Mouse (Mus musculus) heart, embryonic 16.5 days (tissue): ENCODE results near the gene a. TPM values are rescaled to one million over a fixed set of nuclear protein-coding genes. Genes with fewer than 3 reads are reported as not detected.
"Not testable (repeated sequence)": the region's sequence is repeated elsewhere in the genome, so short reads cannot be mapped to it uniquely, and the experiment has no call there.

ENCODE experiments used
- ATAC-seq: fragments of 200-750 bp; cut with Nextera tagmentation; replicated peaks from 2 replicates; pipeline ENCODE4 v1.8.0; 2017; ENCODE audit warnings: moderate number of reproducible peaks; ENCODE audit not compliant: insufficient read depth, low FRiP score; ENCODE audit errors: extremely low read depth
- H3K27ac ChIP-seq: fragments of 300-500 bp; sonication (generic); 2 replicates; pipeline ENCODE4 v1.5.1; 2014; ENCODE audit warnings: mild to moderate bottlenecking, low read length, control low read depth, moderate library complexity
- H3K27me3 ChIP-seq: fragments of 300-500 bp; sonication (generic); 2 replicates; pipeline ENCODE4 v1.6.1; 2014; ENCODE audit warnings: low read length, mixed read lengths; ENCODE audit not compliant: control insufficient read depth, insufficient read depth
- H3K36me3 ChIP-seq: fragments of 300-500 bp; sonication (generic); 2 replicates; pipeline ENCODE4 v1.6.1; 2014; ENCODE audit not compliant: control insufficient read depth, insufficient read depth
- H3K4me1 ChIP-seq: fragments of 300-500 bp; sonication (generic); 2 replicates; pipeline ENCODE4 v1.6.1; 2014; ENCODE audit warnings: low read length, mixed read lengths; ENCODE audit not compliant: control insufficient read depth, insufficient read depth
- H3K4me2 ChIP-seq: fragments of 300-500 bp; sonication (generic); 2 replicates; pipeline ENCODE4 v1.6.1; 2014; ENCODE audit warnings: low read depth, mild to moderate bottlenecking, control low read depth, low read length
- H3K4me3 ChIP-seq: fragments of 300-500 bp; sonication (generic); 2 replicates; pipeline ENCODE4 v1.5.1; 2014; ENCODE audit warnings: mild to moderate bottlenecking, control low read depth, low read length
- H3K9ac ChIP-seq: fragments of 300-500 bp; sonication (generic); 2 replicates; pipeline ENCODE4 v1.6.1; 2014; ENCODE audit warnings: low read length, control low read depth
- H3K9me3 ChIP-seq: fragments of 300-500 bp; sonication (generic); replicated peaks from 2 replicates; pipeline ENCODE4 v1.6.1; 2016; ENCODE audit warnings: low read length; ENCODE audit not compliant: control insufficient read depth
- WGBS: fragments of 180-500 bp; shearing (Covaris S2); extraction: QIAGEN DNeasy Blood & Tissue Kit; methylation state at CpG from one replicate; pipeline ENCODE4 v1.1.7; 2014; 5-methylcytosine and 5-hydroxymethylcytosine counted together
- polyA plus RNA-seq: library from polyadenylated mRNA; unstranded; fragments of >200 nt; fragmentation: Nextera tagmentation; extraction: Ambion mirVana; gene quantifications from 2 replicates; pipeline ENCODE4 v1.2.1, GENCODE M21; 2015

Gene a
- polyA plus RNA-seq, 1 experiment from 2014 or later = 0.93 TPM

GRCm38 (mm10) chr2:155012991-155013390, 221.8 kb downstream of the a start:
- no peak overlapping the region for H3K4me2 ChIP-seq
- no peaks in the 10 kb centered on the region for H3K9me3 ChIP-seq
- ATAC-seq = no peak
- no peak overlapping the region for H3K27ac ChIP-seq
- H3K4me3 ChIP-seq = no peak overlapping the region
- H3K36me3 ChIP-seq = no peaks in the 10 kb centered on the region
- no peaks in the 10 kb centered on the region for H3K4me1 ChIP-seq
- no peaks in the 10 kb centered on the region for H3K27me3 ChIP-seq
- no peak overlapping the region for H3K9ac ChIP-seq
- WGBS = 81% methylated on average over 6 of the region's 6 CpGs

- H3K36me3 ChIP-seq, H3K27me3 ChIP-seq, H3K4me2 ChIP-seq, H3K9ac ChIP-seq, H3K9me3 ChIP-seq, ATAC-seq, H3K27ac ChIP-seq, H3K4me1 ChIP-seq, H3K4me3 ChIP-seq: not testable (repeated sequence)
- 28% methylated on average over 5 of the region's 9 CpGs for WGBS
Measured at GRCm38 (mm10) chr2:155016751-155017150, 225.5 kb downstream of the a start.

DNA sequence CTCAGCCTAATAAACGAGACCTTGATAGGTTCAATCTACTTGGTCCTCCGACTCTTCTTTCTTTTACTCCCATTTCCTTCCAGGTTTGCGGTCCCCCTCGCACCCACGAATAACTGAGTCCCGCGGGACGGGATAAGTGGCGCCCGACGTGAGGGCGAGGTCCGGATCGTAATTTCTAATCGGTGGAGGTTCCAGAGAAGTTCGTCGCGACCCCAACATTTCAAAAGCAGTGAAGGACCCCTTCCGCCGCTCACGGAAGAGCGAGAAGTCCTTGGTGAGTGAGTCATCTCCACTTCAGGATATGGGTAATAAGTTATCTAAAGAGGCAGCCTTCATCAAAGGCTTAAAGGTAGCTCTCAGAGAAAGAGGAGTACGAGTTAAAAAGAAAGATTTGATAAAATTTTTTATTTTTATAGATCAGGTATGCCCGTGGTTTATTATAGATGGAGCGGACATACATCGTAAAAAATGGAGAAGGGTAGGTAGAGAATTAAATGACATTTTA, 227.1 kb downstream of the a start, which contains the start of gene Gm14226:
Gene Gm14226 (plus strand): TSS at position 16 of the 505 bp plus-strand sequence.
- H3K36me3 ChIP-seq, H3K27me3 ChIP-seq, ATAC-seq, H3K9me3 ChIP-seq, H3K4me1 ChIP-seq: not testable (repeated sequence)
- Histone ChIP-seq H3K27ac (peak within 1 kb of the TSS; percentile 76), H3K4me2 (peak within 1 kb of the TSS; percentile 93), H3K9ac (peak within 1 kb of the TSS; percentile 70), H3K4me3 (peak within 1 kb of the TSS; percentile 58)
- WGBS = under 1% methylated on average over 23 of the region's 26 CpGs

DNA sequence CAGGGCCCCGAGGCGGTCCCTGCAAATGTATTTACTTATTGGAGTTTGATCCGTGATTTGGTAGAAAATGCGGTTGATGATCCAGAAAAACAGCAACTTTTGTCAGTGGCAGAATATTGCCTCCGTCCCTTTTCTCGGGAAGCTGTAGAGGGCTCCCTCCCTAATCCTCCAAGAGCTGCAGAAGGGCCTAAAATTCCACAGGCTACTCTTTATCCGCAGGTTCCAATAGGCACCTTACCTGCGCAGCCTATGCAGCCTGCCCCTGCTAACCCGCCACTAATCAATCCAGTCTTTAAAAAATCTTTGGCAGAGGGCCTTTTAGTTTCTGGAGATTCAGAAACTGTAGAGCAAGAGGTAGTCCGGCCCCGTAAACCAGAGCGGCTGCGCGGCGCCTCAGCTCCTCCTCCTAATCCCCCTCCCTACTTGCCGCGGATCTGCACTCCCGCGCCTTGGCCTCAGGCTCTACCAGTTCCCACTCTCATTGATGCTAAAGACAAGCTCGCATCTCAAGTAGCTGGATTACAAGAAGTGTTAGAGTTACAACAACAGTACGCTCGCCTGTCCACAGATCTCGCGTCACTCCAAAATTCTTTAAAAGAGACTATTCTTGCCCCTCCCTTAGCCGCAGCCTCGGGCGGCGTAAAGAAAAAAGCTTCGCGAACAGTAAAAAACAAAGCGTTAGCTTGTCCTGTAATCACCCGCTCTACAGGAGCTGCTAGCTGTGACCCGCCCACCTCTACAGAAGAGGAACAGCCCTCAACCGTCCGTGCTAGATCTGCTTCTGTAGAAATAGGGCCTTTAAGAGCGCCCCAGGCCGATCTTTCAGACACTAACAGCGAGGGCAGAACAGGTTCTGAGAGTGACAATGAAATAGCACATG, 227.8 kb downstream of the a start:
- under 1% methylated on average over 38 of the region's 38 CpGs for WGBS
- peak overlapping the region; percentile 93 for H3K4me2 ChIP-seq
- no peaks in the 10 kb centered on the region for H3K36me3 ChIP-seq
- 0 out of 2 replicates have a peak, but pooled peaks cover 4% of the 10 kb centered on the region for H3K4me1 ChIP-seq
- H3K9me3 ChIP-seq = no peaks in the 10 kb centered on the region
- H3K9ac ChIP-seq = peak overlapping the region; percentile 70
- peak overlapping the region; percentile 58 for H3K4me3 ChIP-seq
- ATAC-seq = peak; percentile 87
- 0 out of 2 replicates have a peak, but pooled peaks cover 4% of the 10 kb centered on the region for H3K27me3 ChIP-seq
- H3K27ac ChIP-seq = peak overlapping the region; percentile 76

DNA sequence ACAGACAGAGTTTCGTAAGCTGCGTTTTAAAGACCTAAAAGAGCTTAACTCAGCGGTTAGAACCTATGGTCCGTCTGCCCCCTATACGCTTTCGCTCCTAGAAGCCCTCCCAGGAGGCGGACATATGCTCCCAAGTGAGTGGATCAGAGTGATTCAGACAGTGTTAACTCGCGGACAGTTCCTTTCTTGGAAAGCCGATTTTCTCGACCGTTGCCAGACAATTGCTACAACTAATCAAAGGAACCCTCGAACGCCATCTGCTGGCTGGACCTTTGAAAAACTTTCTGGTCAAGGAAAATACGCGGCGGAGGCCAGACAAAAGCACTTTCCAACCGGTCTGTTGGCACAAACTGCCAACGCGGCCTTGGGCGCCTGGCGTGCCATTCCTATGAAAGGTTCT, 228.5 kb downstream of the a start:
- Histone ChIP-seq H3K9me3 (no peaks in the 10 kb centered on the region), H3K36me3 (no peaks in the 10 kb centered on the region), H3K4me2 (peak overlapping the region; percentile 93), H3K27ac (peak overlapping the region; percentile 76), H3K27me3 (0 out of 2 replicates have a peak, but pooled peaks cover 4% of the 10 kb centered on the region), H3K4me3 (peak overlapping the region; percentile 58), H3K4me1 (0 out of 2 replicates have a peak, but pooled peaks cover 4% of the 10 kb centered on the region), H3K9ac (peak overlapping the region; percentile 70)
- peak; percentile 83 for ATAC-seq
- WGBS = 1% methylated on average over 22 of the region's 22 CpGs

- H3K9me3 ChIP-seq, H3K4me2 ChIP-seq, H3K9ac ChIP-seq, ATAC-seq, H3K36me3 ChIP-seq, H3K4me3 ChIP-seq, H3K27me3 ChIP-seq, H3K4me1 ChIP-seq, H3K27ac ChIP-seq: not testable (repeated sequence)
- WGBS = 53% methylated on average over 20 of the region's 20 CpGs
Measured at GRCm38 (mm10) chr2:155020247-155020826, 229.1 kb downstream of the a start.

DNA sequence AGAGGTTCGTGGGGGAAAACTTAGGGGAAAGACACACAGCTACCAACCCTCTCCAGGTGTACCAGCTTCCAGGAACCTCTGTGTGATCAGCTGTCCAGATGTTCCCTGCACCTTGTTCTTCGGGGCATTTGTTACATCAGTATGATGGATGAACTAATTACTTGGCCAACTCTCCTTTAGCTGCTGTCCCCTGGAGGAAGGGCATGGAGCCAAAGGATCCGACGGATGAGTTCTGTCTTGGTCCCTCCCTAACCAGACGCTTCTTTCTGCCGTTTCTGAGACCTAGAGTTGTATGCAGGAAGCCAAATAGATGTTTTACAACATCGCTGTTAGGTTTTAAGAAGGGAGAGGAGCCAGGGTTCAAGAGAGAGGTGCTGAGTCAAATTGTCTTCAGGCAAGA, 239.6 kb downstream of the a start:
- Histone ChIP-seq H3K9me3 (no peaks in the 10 kb centered on the region), H3K27me3 (no peaks in the 10 kb centered on the region), H3K36me3 (no peaks in the 10 kb centered on the region), H3K9ac (no peak overlapping the region), H3K4me2 (no peak overlapping the region), H3K27ac (no peak overlapping the region), H3K4me1 (no peaks in the 10 kb centered on the region), H3K4me3 (no peak overlapping the region)
- no peak for ATAC-seq
- WGBS = 59% methylated on average over 7 of the region's 7 CpGs

DNA sequence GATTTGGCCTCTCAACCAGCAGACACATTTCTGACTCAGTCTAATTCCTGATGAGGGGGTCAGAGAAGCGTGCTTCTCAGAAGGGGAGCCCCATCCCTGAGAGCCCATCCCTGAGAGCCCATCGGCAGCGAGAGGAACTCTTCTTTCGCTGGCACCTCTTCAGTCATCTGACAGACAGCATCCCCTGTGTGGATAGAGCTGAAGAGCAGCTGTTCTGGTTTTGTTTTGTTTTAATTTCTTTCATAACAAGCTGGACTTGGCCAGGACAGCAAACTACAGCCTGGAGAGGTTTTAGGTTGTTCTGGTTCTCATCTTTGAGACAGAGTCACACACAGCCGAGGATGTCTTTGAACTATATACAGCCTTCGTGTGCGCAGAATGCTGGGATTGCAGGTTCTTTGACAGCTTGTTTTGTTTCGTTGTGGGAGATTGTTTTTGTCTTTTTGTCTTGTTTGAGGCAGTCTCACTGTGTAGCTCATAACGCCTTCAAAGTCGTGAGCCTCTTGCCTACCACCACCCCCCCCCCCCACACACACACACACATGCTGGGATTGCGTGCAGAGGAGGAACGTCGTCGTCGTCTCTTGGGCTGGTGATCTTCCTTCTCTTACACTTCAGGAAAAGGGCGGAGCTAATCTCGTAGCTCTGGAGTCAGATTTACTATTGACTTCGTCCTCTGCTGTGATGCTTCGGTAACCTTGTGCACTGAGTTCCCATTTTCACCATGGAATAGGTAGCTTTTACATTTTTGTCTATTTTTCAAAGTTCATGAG, 241.9 kb downstream of the a start:
- 31% methylated on average over 19 of the region's 19 CpGs for WGBS
- no peaks in the 10 kb centered on the region for H3K27me3 ChIP-seq
- no peaks in the 10 kb centered on the region for H3K36me3 ChIP-seq
- no peak overlapping the region for H3K9ac ChIP-seq
- ATAC-seq = no peak
- no peak overlapping the region for H3K4me2 ChIP-seq
- H3K9me3 ChIP-seq = no peaks in the 10 kb centered on the region
- H3K4me1 ChIP-seq = no peaks in the 10 kb centered on the region
- no peak overlapping the region for H3K27ac ChIP-seq
- H3K4me3 ChIP-seq = no peak overlapping the region
